In genomic region chr3:86518506-86519109, GRCm38 (mm10) we compare ENCODE assay signal across 25 mouse cellular contexts. TPM values are rescaled to one million over a fixed set of nuclear protein-coding genes. Genes with fewer than 3 reads are reported as not detected.
DNase-seq lines count a peak whose midpoint lies in the region; ATAC-seq and TF ChIP-seq lines count a peak whose summit lies in the region.
"Had no signal": no experiment of that assay in that cellular context is flagged by ENCODE, and none has a peak within 500 bp of the region (broad histone marks: within the 10 kb centered on the region; RNA-seq: fewer than 3 reads in every experiment).

No protein-coding gene starts in this region.

- H3K9ac ChIP-seq in midbrain, embryonic 11.5 days (ENCODE audit: low read length) = no peak overlapping the region
- H3K9ac ChIP-seq in CH12.LX (ENCODE audit: insufficient read depth, low read depth) = no peak overlapping the region
- H3K9ac ChIP-seq: forebrain, postnatal 0 days; heart, embryonic 13.5 days; hindbrain, embryonic 12.5 days; hindbrain, embryonic 15.5 days; intestine, embryonic 15.5 days had no signal

- H3K36me3 ChIP-seq in midbrain, embryonic 11.5 days (ENCODE audit: control insufficient read depth, insufficient read depth, low read length) = no peaks in the 10 kb centered on the region
- H3K36me3 ChIP-seq in midbrain, embryonic 10.5 days = no peaks in the 10 kb centered on the region
- H3K36me3 ChIP-seq in CH12.LX (replicated peaks in 1 of 2; ENCODE audit: control insufficient read depth in 1 of 2, insufficient read depth in 1 of 2, low read length in 1 of 2) = no peaks in the 10 kb centered on the region
- no peaks in the 10 kb centered on the region for H3K36me3 ChIP-seq in heart, embryonic 10.5 days
- H3K36me3 ChIP-seq: heart, embryonic 13.5 days; hindbrain, embryonic 12.5 days; hindbrain, embryonic 15.5 days; intestine, embryonic 15.5 days had no signal

- dilution Hi-C loops in CH12.LX (cut with MboI; ENCODE audit: extremely low pct_ligation_motif_present, extremely low pct_unique_long_range_greater_than_20kb, low sequenced_read_pairs) = no loop called here

- H3K9me3 ChIP-seq in midbrain, embryonic 11.5 days (ENCODE audit: control insufficient read depth, low read length) = no peaks in the 10 kb centered on the region
- H3K9me3 ChIP-seq in midbrain, embryonic 10.5 days (replicated peaks) = no peaks in the 10 kb centered on the region
- no peaks in the 10 kb centered on the region for H3K9me3 ChIP-seq in CH12.LX (replicated peaks; ENCODE audit: low read length)
- H3K9me3 ChIP-seq in heart, embryonic 10.5 days = no peaks in the 10 kb centered on the region
- H3K9me3 ChIP-seq: heart, embryonic 13.5 days; hindbrain, embryonic 12.5 days; hindbrain, embryonic 15.5 days; intestine, embryonic 15.5 days had no signal

- in situ Hi-C loops in CH12.LX (cut with MboI; ENCODE audit: low pct_ligation_motif_present, low pct_unique_long_range_greater_than_20kb, low sequenced_read_pairs) = no loop called here

- no peak for ATAC-seq in midbrain, embryonic 11.5 days (ENCODE audit: low FRiP score)
- ATAC-seq in activated CD4-positive, CD25-positive, alpha-beta regulatory T cell, adult 4 months = peak; percentile 6
- ATAC-seq: forebrain, embryonic 14.5 days; forebrain, postnatal 0 days; intestine, embryonic 15.5 days had no signal

- no peak overlapping the region for H3K4me2 ChIP-seq in midbrain, embryonic 11.5 days
- H3K4me2 ChIP-seq in CH12.LX (ENCODE audit: insufficient read depth, low read depth, poor library complexity, severe bottlenecking) = no peak overlapping the region
- H3K4me2 ChIP-seq: heart, embryonic 13.5 days; hindbrain, embryonic 12.5 days; hindbrain, embryonic 15.5 days; intestine, embryonic 15.5 days had no signal

- no peaks in the 10 kb centered on the region; the same call in 1 of the 2 replicates for H3K4me1 ChIP-seq in midbrain, embryonic 11.5 days (ENCODE audit: control insufficient read depth, insufficient read depth, low read length)
- H3K4me1 ChIP-seq in midbrain, embryonic 10.5 days = peaks cover 4% of the 10 kb centered on the region
- H3K4me1 ChIP-seq in CH12.LX (ENCODE audit: control insufficient read depth in 1 of 2, insufficient read depth in 2 of 2) = peaks cover 5 to 27% of the 10 kb centered on the region in 2 experiments; a peak in 3 of 4 replicates
- H3K4me1 ChIP-seq in heart, embryonic 10.5 days = no peaks in the 10 kb centered on the region
- H3K4me1 ChIP-seq: heart, embryonic 13.5 days; hindbrain, embryonic 12.5 days; hindbrain, embryonic 15.5 days; intestine, embryonic 15.5 days had no signal

- no peak for TF ChIP-seq RAD21 in CH12.LX (IDR thresholded peaks at IDR 0.05; ENCODE audit: low read depth, low read length)

- no peak overlapping the region for H3K27ac ChIP-seq in midbrain, embryonic 11.5 days (ENCODE audit: low read depth, low read length)
- no peak overlapping the region for H3K27ac ChIP-seq in midbrain, embryonic 10.5 days (replicated peaks)
- no peak overlapping the region for H3K27ac ChIP-seq in CH12.LX (ENCODE audit: insufficient read depth, low read depth)
- no peak overlapping the region for H3K27ac ChIP-seq in heart, embryonic 10.5 days
- H3K27ac ChIP-seq: gastrocnemius, adult 2 months; heart, embryonic 13.5 days; hindbrain, embryonic 12.5 days; hindbrain, embryonic 15.5 days; intestine, embryonic 15.5 days had no signal

- peak; percentile 56; the same call in 1 of the 2 replicates for TF ChIP-seq EP300 in CH12.LX (IDR thresholded peaks at IDR 0.05; ENCODE audit: low read length)

- peak; percentile 56 for DNase-seq in midbrain, embryonic 11.5 days (ENCODE audit: low spot score, missing footprints)
- no peak for DNase-seq in midbrain, embryonic 10.5 days (ENCODE audit: low spot score)
- DNase-seq in CH12.LX (ENCODE audit: extremely low read depth) = peak; percentile 29
- no peak for DNase-seq in spleen, adult 18-20 months
- DNase-seq in heart, postnatal 14 days = no peak
- DNase-seq in gastrocnemius, postnatal 25 days = no peak
- no peak for DNase-seq in heart, embryonic 10.5 days (ENCODE audit: low spot score)
- DNase-seq: adrenal gland, adult 2 months; adrenal gland, postnatal 14 days; cerebellum, adult 11-12 months; cerebellum, adult 8-10 months; cerebellum, postnatal 10 days; forebrain, postnatal 0 days; gastrocnemius, adult 2 months; gastrocnemius, postnatal 14 days; heart, adult 18-20 months; kidney, adult 11 months had no signal

- no peak for TF ChIP-seq POLR2A in CH12.LX (IDR thresholded peaks at IDR 0.05; ENCODE audit: low read depth, low read length)

- no peak overlapping the region for H3K4me3 ChIP-seq in midbrain, embryonic 11.5 days (ENCODE audit: low read depth, low read length)
- no peak overlapping the region for H3K4me3 ChIP-seq in midbrain, embryonic 10.5 days
- no peak overlapping the region for H3K4me3 ChIP-seq in CH12.LX (replicated peaks in 1 of 3; ENCODE audit: low read depth in 2 of 3, low read length in 2 of 3, poor library complexity in 1 of 3)
- H3K4me3 ChIP-seq in heart, embryonic 10.5 days = no peak overlapping the region
- H3K4me3 ChIP-seq: gastrocnemius, adult 2 months; heart, embryonic 13.5 days; hindbrain, embryonic 12.5 days; hindbrain, embryonic 15.5 days; intestine, embryonic 15.5 days had no signal

- H3K79me2 ChIP-seq in CH12.LX (replicated peaks; ENCODE audit: control insufficient read depth, extremely low read depth, insufficient read depth, poor library complexity, severe bottlenecking) = no peaks in the 10 kb centered on the region

- H3K27me3 ChIP-seq in midbrain, embryonic 11.5 days (ENCODE audit: control insufficient read depth, insufficient read depth, low read length) = no peaks in the 10 kb centered on the region
- H3K27me3 ChIP-seq in midbrain, embryonic 10.5 days (ENCODE audit: low read depth, poor library complexity, severe bottlenecking) = no peaks in the 10 kb centered on the region
- no peaks in the 10 kb centered on the region for H3K27me3 ChIP-seq in CH12.LX (replicated peaks)
- H3K27me3 ChIP-seq in heart, embryonic 10.5 days (ENCODE audit: insufficient read depth, poor library complexity, severe bottlenecking) = no peaks in the 10 kb centered on the region
- H3K27me3 ChIP-seq: heart, embryonic 13.5 days; hindbrain, embryonic 12.5 days; hindbrain, embryonic 15.5 days; intestine, embryonic 15.5 days had no signal

- WGBS in midbrain, embryonic 11.5 days = 90% methylated on average over 2 of the region's 2 CpGs
- 83% methylated on average over 2 of the region's 2 CpGs for WGBS in midbrain, embryonic 10.5 days
- WGBS in heart, embryonic 10.5 days = 81% methylated on average over 2 of the region's 2 CpGs

- intact Hi-C loops in heart, postnatal 14 days (cut with DNase I) = no loop called here

- no peak for TF ChIP-seq CTCF in CH12.LX (conservative IDR thresholded peaks at IDR 0.05 in 1 of 2, IDR thresholded peaks at IDR 0.05 in 1 of 2; ENCODE audit: low read depth in 2 of 2, low read length in 2 of 2)

TF ChIP-seq in CH12.LX, 34 proteins besides CTCF, POLR2A, EP300 and RAD21:
- peak; percentile 92 for TF ChIP-seq JUN (IDR thresholded peaks at IDR 0.05; ENCODE audit: insufficient read depth, low read depth, low read length)
- no peak for TF ChIP-seq PAX5 (IDR thresholded peaks at IDR 0.05; ENCODE audit: low read length)
- TF ChIP-seq ZKSCAN1 (IDR thresholded peaks at IDR 0.05; ENCODE audit: borderline replicate concordance, low read depth, low read length) = no peak
- TF ChIP-seq IRF4 (IDR thresholded peaks at IDR 0.05; ENCODE audit: low read depth, low read length) = 0 out of 2 replicates have a peak, but pooled peaks have one; percentile 61
- peak; percentile 91 for TF ChIP-seq JUND (conservative IDR thresholded peaks at IDR 0.05; ENCODE audit: low read depth, low read length)
- no peak for TF ChIP-seq MXI1 (IDR thresholded peaks at IDR 0.05; ENCODE audit: low read depth, low read length)
- TF ChIP-seq RCOR1 (conservative IDR thresholded peaks at IDR 0.05; ENCODE audit: low read depth, low read length) = no peak
- TF ChIP-seq UBTF (IDR thresholded peaks at IDR 0.05; ENCODE audit: low read depth, low read length) = no peak
- 0 out of 2 replicates have a peak, but pooled peaks have one; percentile 5 for TF ChIP-seq ZNF384 (IDR thresholded peaks at IDR 0.05; ENCODE audit: low read depth, low read length)
- TF ChIP-seq SMC3 (IDR thresholded peaks at IDR 0.05; ENCODE audit: low read depth, low read length) = no peak
- no peak for TF ChIP-seq NRF1 (IDR thresholded peaks at IDR 0.05; ENCODE audit: low read depth, low read length)
- peak; percentile 83 for TF ChIP-seq MEF2A (IDR thresholded peaks at IDR 0.05; ENCODE audit: borderline replicate concordance, low read depth, low read length)
- no peak for TF ChIP-seq HCFC1 (IDR thresholded peaks at IDR 0.05; ENCODE audit: low read depth, low read length)
- TF ChIP-seq USF2 (conservative IDR thresholded peaks at IDR 0.05; ENCODE audit: low read depth, low read length) = no peak
- TF ChIP-seq ETS1 (conservative IDR thresholded peaks at IDR 0.05; ENCODE audit: low read depth, low read length) = peak; percentile 39; the same call in 1 of the 2 replicates
- TF ChIP-seq CHD1 (IDR thresholded peaks at IDR 0.05; ENCODE audit: low read depth, low read length) = no peak
- no peak for TF ChIP-seq TCF12 (IDR thresholded peaks at IDR 0.05; ENCODE audit: low read depth, low read length)

RNA-seq across cellular contexts. Expression of gene Mab21l2, which starts 29.8 kb away (rescaled TPM):
- polyA plus RNA-seq in midbrain, embryonic 11.5 days (2014; fragmentation: Nextera tagmentation; extraction: Ambion mirVana) = 107 and 123 TPM in 2 replicates
- polyA plus RNA-seq in midbrain, embryonic 10.5 days (2016; fragmentation: Nextera tagmentation; extraction: Ambion mirVana) = 82.0 and 99.0 TPM in 2 replicates
- total RNA-seq in CH12.LX (2012; rRNA removed) = 0.08 TPM in 1 of 2 replicates, not detected in the other
- total RNA-seq in CH12.LX (2014; rRNA removed) = not detected in 2 replicates
- polyA plus RNA-seq in CH12.LX (2012; ENCODE audit: insufficient read length, low read depth) = not detected in 2 replicates
- polyA plus RNA-seq in activated CD4-positive, CD25-positive, alpha-beta regulatory T cell, adult 4 months (2017; shearing (Covaris generic)) = under 1 TPM; 0.24 to 0.41 TPM
- total RNA-seq in heart, postnatal 14 days (2021) = under 1 TPM; 0.12 to 0.14 TPM
- under 1 TPM; 0.20 to 0.86 TPM for total RNA-seq in gastrocnemius, postnatal 25 days (2021)
- 32.8 and 53.0 TPM in 2 replicates for polyA plus RNA-seq in heart, embryonic 10.5 days (2016; fragmentation: Nextera tagmentation; extraction: Ambion mirVana)
- total RNA-seq: hematopoietic stem cell, adult 5-6 weeks had no signal
- polyA plus RNA-seq: gonadal fat pad, adult 2 months had no signal

Comparison
In these comparisons a context has a peak if more than half of its experiments do, and no peak if none do; other contexts are left out.
1. DNase-seq: peak in midbrain, embryonic 11.5 days (single experiment) and CH12.LX (single experiment); none in midbrain, embryonic 10.5 days (single experiment), spleen, adult 18-20 months (0 of 2), heart, postnatal 14 days (0 of 2), gastrocnemius, postnatal 25 days (single experiment) and heart, embryonic 10.5 days (single experiment).
2. RNA of gene Mab21l2, which starts 29.8 kb away (polyA plus RNA-seq): 107 to 123 TPM in midbrain, embryonic 11.5 days, 82.0 to 99.0 TPM in midbrain, embryonic 10.5 days and 32.8 to 53.0 TPM in heart, embryonic 10.5 days; 0.24 to 0.41 TPM in activated CD4-positive, CD25-positive, alpha-beta regulatory T cell, adult 4 months and not detected in CH12.LX; every median in the first group is over 10 times any median in the second.